25 mouse cellular contexts compared by ENCODE assay signal in the genomic region with DNA sequence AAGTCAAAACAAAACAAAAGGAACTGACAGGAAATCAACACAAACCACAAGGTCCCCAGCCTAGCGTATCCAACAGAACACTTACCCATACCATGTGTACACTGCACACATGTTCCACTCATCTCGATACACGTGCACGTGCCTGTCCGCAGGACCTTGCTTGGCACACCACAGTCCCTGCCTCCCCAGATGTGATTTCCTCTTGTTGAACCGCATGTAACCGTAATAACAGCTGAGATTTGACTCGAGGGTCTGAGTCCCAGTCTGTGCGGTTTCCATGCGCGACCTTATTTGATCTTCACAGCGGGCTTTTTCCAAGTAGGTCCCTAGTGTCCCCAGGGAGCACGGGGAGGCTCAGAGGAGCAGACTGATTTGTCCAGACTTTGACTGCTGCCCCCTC. TPM values are rescaled to one million over a fixed set of nuclear protein-coding genes. Genes with fewer than 3 reads are reported as not detected.
A peak's percentile ranks its signal among the peaks of the same experiment; 100 is the strongest.
DNase-seq lines count a peak whose midpoint lies in the region; ATAC-seq and TF ChIP-seq lines count a peak whose summit lies in the region.
"Had no signal": no experiment of that assay in that cellular context is flagged by ENCODE, and none has a peak within 500 bp of the region (broad histone marks: within the 10 kb centered on the region; RNA-seq: fewer than 3 reads in every experiment).

No protein-coding gene starts in this region.

- ATAC-seq in liver, postnatal 0 days = peak; percentile 60
- peak; percentile 70 for ATAC-seq in common myeloid progenitor, adult 5-6 weeks (replicated peaks; ENCODE audit: low read depth, poor library complexity, severe bottlenecking)
- ATAC-seq in megakaryocyte progenitor cell, adult 5-6 weeks (replicated peaks; ENCODE audit: poor library complexity) = peak; percentile 54
- no peak for ATAC-seq in kidney, embryonic 15.5 days (replicated peaks; ENCODE audit: low FRiP score)
- ATAC-seq: hindbrain, postnatal 0 days had no signal

- no peak overlapping the region for H3K9ac ChIP-seq in liver, postnatal 0 days (replicated peaks)
- H3K9ac ChIP-seq in kidney, embryonic 15.5 days = no peak overlapping the region
- H3K9ac ChIP-seq: forebrain, embryonic 12.5 days; heart, embryonic 15.5 days; liver, embryonic 15.5 days; neural tube, embryonic 13.5 days had no signal

- H3K36me3 ChIP-seq in liver, postnatal 0 days (replicated peaks; ENCODE audit: insufficient read depth, low read length) = no peaks in the 10 kb centered on the region
- H3K36me3 ChIP-seq in kidney, embryonic 15.5 days = no peaks in the 10 kb centered on the region
- H3K36me3 ChIP-seq: forebrain, embryonic 12.5 days; G1E; heart, embryonic 15.5 days; liver, embryonic 15.5 days; neural tube, embryonic 13.5 days had no signal

- peak; percentile 29 for DNase-seq in liver, postnatal 0 days
- DNase-seq in liver = no peak
- peak; percentile 47 for DNase-seq in A20 (ENCODE audit: low read depth, low spot score)
- no peak for DNase-seq in lung, adult 2 months
- DNase-seq in Muller cell, postnatal 12 days (ENCODE audit: inconsistent ontology term) = no peak
- DNase-seq: cerebellum, adult 2 months; gastrocnemius, postnatal 10 days; heart, adult 2 months; heart, postnatal 4 days; kidney, adult 11 months; kidney, postnatal 10 days; layer of hippocampus, postnatal 36 days; lung, postnatal 10 days had no signal

- H3K4me1 ChIP-seq in liver, postnatal 0 days (ENCODE audit: insufficient read depth) = peaks cover 22% of the 10 kb centered on the region
- H3K4me1 ChIP-seq in kidney, embryonic 15.5 days = peaks cover 65% of the 10 kb centered on the region
- H3K4me1 ChIP-seq in lung, adult 2 months (ENCODE audit: control insufficient read depth, insufficient read depth, low read length) = peaks cover 4% of the 10 kb centered on the region

- H3K4me3 ChIP-seq in liver, postnatal 0 days (ENCODE audit: low read depth, low read length) = no peak overlapping the region
- no peak overlapping the region for H3K4me3 ChIP-seq in kidney, embryonic 15.5 days (replicated peaks)
- no peak overlapping the region for H3K4me3 ChIP-seq in lung, adult 2 months (replicated peaks; ENCODE audit: extremely low read depth, low read depth, low read length)
- H3K4me3 ChIP-seq: forebrain, embryonic 12.5 days; heart, adult 2 months; heart, embryonic 15.5 days; liver, embryonic 15.5 days; neural tube, embryonic 13.5 days had no signal

- 0 out of 2 replicates have a peak overlapping the region, but pooled peaks have one; percentile 16 for H3K27ac ChIP-seq in liver, postnatal 0 days (ENCODE audit: low read depth)
- H3K27ac ChIP-seq in kidney, embryonic 15.5 days = no peak overlapping the region
- H3K27ac ChIP-seq: forebrain, embryonic 12.5 days; heart, adult 2 months; heart, embryonic 15.5 days; hindbrain, postnatal 0 days; liver, embryonic 15.5 days; neural tube, embryonic 13.5 days; stomach, postnatal 0 days had no signal

- peaks cover 39% of the 10 kb centered on the region for H3K27me3 ChIP-seq in liver, postnatal 0 days (ENCODE audit: insufficient read depth, low read length)
- peaks cover 35% of the 10 kb centered on the region for H3K27me3 ChIP-seq in kidney, embryonic 15.5 days

- no peak for TF ChIP-seq CTCF in liver, postnatal 0 days (IDR thresholded peaks at IDR 0.05; ENCODE audit: low read depth)
- TF ChIP-seq CTCF in lung, adult 2 months (IDR thresholded peaks at IDR 0.05; ENCODE audit: insufficient read depth, low read length) = no peak

- H3K9me3 ChIP-seq in liver, postnatal 0 days (ENCODE audit: low read length) = no peaks in the 10 kb centered on the region
- H3K9me3 ChIP-seq in kidney, embryonic 15.5 days (replicated peaks) = no peaks in the 10 kb centered on the region
- H3K9me3 ChIP-seq: forebrain, embryonic 12.5 days; G1E; heart, embryonic 15.5 days; liver, embryonic 15.5 days; neural tube, embryonic 13.5 days had no signal

- TF ChIP-seq EP300 in liver, postnatal 0 days (IDR thresholded peaks at IDR 0.05; ENCODE audit: low read depth) = peak; percentile 36; the same call in 1 of the 2 replicates

- H3K4me2 ChIP-seq in liver, postnatal 0 days (ENCODE audit: low read depth, low read length) = no peak overlapping the region
- H3K4me2 ChIP-seq in kidney, embryonic 15.5 days = no peak overlapping the region
- H3K4me2 ChIP-seq: forebrain, embryonic 12.5 days; heart, embryonic 15.5 days; liver, embryonic 15.5 days; midbrain, embryonic 11.5 days; neural tube, embryonic 13.5 days had no signal

- TF ChIP-seq POLR2A in lung, adult 2 months (IDR thresholded peaks at IDR 0.05; ENCODE audit: borderline replicate concordance, extremely low read depth, low read depth, low read length) = no peak

- 35% methylated on average over 13 of the region's 13 CpGs for WGBS in liver, postnatal 0 days (ENCODE audit: insufficient replicate concordance)
- 65% methylated on average over 13 of the region's 13 CpGs for WGBS in kidney, embryonic 15.5 days
- WGBS in lung, adult 2 months = 54% methylated on average over 13 of the region's 13 CpGs

RNA-seq across cellular contexts. Expression of a gene that starts 1.7 kb away (rescaled TPM):
- 1.5 and 2.4 TPM in 2 replicates for polyA plus RNA-seq in liver, postnatal 0 days (2015; fragmentation: Nextera tagmentation; extraction: Ambion mirVana)
- 0.29 and 1.2 TPM in 2 replicates for total RNA-seq in common myeloid progenitor, adult 5-6 weeks (2017)
- total RNA-seq in megakaryocyte progenitor cell, adult 5-6 weeks (2015) = 0.46 and 0.49 TPM in 2 replicates
- total RNA-seq in megakaryocyte progenitor cell, adult 5-6 weeks (2017) = 0.14 and 0.50 TPM in 2 replicates
- 6.8 and 7.1 TPM in 2 replicates for polyA plus RNA-seq in kidney, embryonic 15.5 days (2015; fragmentation: Nextera tagmentation; extraction: Ambion mirVana)
- polyA plus RNA-seq in lung, adult 2 months (2012; rRNA removed) = 54.0 and 68.8 TPM in 2 replicates
- total RNA-seq: G1E; monocyte, adult 5-6 weeks had no signal
- polyA plus RNA-seq: G1E had no signal

Comparison
In these comparisons a context has a peak if more than half of its experiments do, and no peak if none do; other contexts are left out.
1. DNase-seq: peak in liver, postnatal 0 days (single experiment) and A20 (single experiment); none in liver (single experiment), lung, adult 2 months (single experiment) and Muller cell, postnatal 12 days (single experiment).